Mouse (Mus musculus) E14TG2a.4 (cell line): ENCODE measurements around the gene 2900011O08Rik.

Experiments
- CTCF ChIP-seq: conservative IDR thresholded peaks from 2 replicates; pipeline ENCODE4 v1.5.1; 2014; ENCODE audit warnings: low read length
- POU5F1 ChIP-seq: IDR thresholded peaks from 2 replicates; pipeline ENCODE4 v1.6.1; 2014; ENCODE audit warnings: low read length, borderline replicate concordance

GRCm38 (mm10) chr16:14130796-14131195, 144.4 kb downstream of the 2900011O08Rik start:
- TF ChIP-seq CTCF (no peak), POU5F1 (no peak)
